Mouse (Mus musculus): ENCODE measurements around the gene Gm11568. TPM values are rescaled to one million over a fixed set of nuclear protein-coding genes. Genes with fewer than 3 reads are reported as not detected.
"Not testable (repeated sequence)": the region's sequence is repeated elsewhere in the genome, so short reads cannot be mapped to it uniquely, and the experiment has no call there.

Gm11568 gene
- polyA plus RNA-seq (2016; fragmentation: Nextera tagmentation; extraction: Ambion mirVana) = not detected in 2 replicates

DNA sequence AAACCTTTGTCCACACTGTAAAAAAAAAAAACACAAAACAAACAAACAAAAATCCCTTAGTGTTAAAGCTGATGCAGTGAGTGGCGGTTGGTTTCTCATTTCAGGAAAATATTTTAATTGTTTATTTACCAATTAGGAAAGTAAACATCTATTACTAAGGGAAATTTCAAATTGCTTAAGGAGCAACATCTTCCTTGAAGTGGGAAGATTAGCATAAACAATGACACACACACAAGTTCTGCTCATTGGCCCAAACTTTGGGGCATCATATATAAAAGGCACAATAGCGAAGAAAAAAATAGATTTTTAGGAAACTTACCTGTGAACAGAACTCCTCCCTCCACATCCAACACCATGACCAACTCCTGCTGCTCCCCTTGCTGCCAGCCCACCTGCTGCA is at the start of gene Gm11568:
Gene Gm11568, plus strand, starts transcription at position 301 of the 400 bp plus-strand sequence.
- Histone ChIP-seq H3K4me3 (no peak within 1 kb of the TSS), H3K27ac (no peak within 1 kb of the TSS), H3K27me3 (ENCODE audit: low read depth, poor library complexity, severe bottlenecking) (no peaks in the 10 kb centered on the region), H3K36me3 (no peaks in the 10 kb centered on the region), H3K9me3 (replicated peaks) (no peaks in the 10 kb centered on the region), H3K4me1 (no peaks in the 10 kb centered on the region)
- no peak for DNase-seq (ENCODE audit: low spot score)
- WGBS = 91% methylated on average over 2 of the region's 2 CpGs

DNA sequence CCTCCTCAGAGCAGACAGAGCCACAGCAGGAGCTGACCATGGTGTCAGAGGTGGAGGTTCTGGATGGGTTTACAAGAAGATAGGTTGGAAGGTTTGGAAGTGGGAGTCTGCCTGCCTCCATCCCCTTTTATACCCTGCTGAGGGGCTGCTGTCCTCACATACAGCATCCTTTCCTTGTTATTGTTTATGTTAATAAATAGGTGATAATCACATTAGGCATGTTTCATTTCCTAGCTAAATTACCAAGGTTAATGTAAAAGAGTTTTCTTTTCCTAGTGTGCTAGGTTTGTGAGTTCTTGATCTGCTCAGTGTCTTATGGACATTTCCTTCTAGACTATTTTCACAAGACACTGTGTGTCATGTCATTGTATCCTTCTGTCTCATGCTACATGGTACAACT is 47.9 kb upstream of the Gm11568 start, which contains the start of gene Krtap4-13:
Gene Krtap4-13, minus strand, starts transcription at position 101 of the 400 bp plus-strand sequence.
- not testable (repeated sequence) for H3K27ac ChIP-seq; H3K27me3 ChIP-seq (ENCODE audit: low read depth, poor library complexity, severe bottlenecking); DNase-seq (ENCODE audit: low spot score); H3K9me3 ChIP-seq (replicated peaks); H3K36me3 ChIP-seq; H3K4me3 ChIP-seq; H3K4me1 ChIP-seq

DNA sequence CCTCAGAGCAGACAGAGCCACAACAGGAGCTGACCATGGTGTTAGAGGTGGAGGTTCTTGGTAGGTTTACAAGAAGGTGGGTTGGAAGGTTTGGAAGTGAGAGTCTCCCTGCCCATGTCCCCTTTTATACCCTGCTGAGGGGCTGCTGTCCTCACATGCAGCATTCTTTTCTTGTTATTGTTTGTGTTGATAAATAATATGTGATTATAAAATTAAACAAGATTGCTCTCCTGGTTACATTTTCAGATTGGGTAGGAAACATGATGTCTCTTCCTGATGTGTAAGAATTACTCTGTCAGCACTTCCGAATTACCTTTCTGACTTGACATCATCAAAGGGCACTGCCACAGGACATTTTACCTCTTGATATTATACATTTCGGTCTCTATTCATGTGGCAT is 42.2 kb upstream of the Gm11568 start, which contains the start of gene Gm11564:
Gene Gm11564, minus strand, starts transcription at position 101 of the 400 bp plus-strand sequence.
- not testable (repeated sequence) for H3K9me3 ChIP-seq (replicated peaks); H3K4me3 ChIP-seq; H3K27me3 ChIP-seq (ENCODE audit: low read depth, poor library complexity, severe bottlenecking); DNase-seq (ENCODE audit: low spot score); H3K27ac ChIP-seq; H3K4me1 ChIP-seq; H3K36me3 ChIP-seq
- WGBS = 95% methylated on average over 2 of the region's 2 CpGs

DNA sequence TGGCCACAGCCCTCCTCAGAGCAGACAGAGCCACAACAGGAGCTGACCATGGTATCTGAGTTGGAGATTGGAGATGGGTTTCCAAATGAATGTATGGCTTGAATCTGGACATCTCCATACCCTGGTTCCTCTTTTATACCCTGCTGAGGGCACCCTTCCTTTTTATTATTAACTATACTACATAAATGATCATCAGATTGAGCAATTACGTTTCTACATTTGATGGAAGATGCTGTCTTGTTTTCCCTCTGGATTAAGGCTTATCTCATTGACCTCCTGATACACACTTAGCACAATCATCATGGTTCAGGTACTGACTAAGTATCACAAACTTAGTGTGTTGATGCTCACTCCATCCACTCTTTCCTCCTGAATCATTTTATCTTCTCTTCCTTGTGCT is 19.8 kb upstream of the Gm11568 start, which contains the start of gene 2300003K06Rik:
Gene 2300003K06Rik, minus strand, starts transcription at position 101 of the 400 bp plus-strand sequence.
- no peak within 1 kb of the TSS for H3K27ac ChIP-seq
- no peak for DNase-seq (ENCODE audit: low spot score)
- no peaks in the 10 kb centered on the region for H3K27me3 ChIP-seq (ENCODE audit: low read depth, poor library complexity, severe bottlenecking)
- no peaks in the 10 kb centered on the region for H3K36me3 ChIP-seq
- H3K4me1 ChIP-seq = peaks cover 11% of the 10 kb centered on the region
- no peak within 1 kb of the TSS for H3K4me3 ChIP-seq
- no peaks in the 10 kb centered on the region for H3K9me3 ChIP-seq (replicated peaks)
- 83% methylated on average over 1 of the region's 1 CpGs for WGBS

DNA sequence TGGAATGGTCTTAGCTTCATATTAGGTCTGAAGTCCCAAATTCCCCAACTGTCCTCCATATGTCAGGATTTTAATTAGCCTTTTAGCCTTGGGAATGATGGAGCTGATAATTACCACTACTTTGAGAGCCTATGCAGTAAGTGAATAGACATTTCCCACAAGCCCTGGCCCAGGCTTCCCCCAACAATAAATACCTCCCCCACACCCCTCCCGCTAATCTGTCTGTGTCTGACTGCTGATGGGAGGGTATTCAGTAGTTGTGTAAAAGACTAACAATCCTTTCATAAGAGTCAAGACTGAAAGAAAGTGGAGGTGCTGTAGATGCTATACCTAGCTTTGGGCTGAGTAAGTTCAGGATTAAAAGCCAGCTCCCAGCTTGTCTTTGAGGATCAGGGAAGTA is 15.5 kb upstream of the Gm11568 start:
- H3K4me3 ChIP-seq = no peak overlapping the region
- no peaks in the 10 kb centered on the region for H3K36me3 ChIP-seq
- H3K9me3 ChIP-seq (replicated peaks) = no peaks in the 10 kb centered on the region
- DNase-seq (ENCODE audit: low spot score) = no peak
- H3K4me1 ChIP-seq = peaks cover 11% of the 10 kb centered on the region
- no peaks in the 10 kb centered on the region for H3K27me3 ChIP-seq (ENCODE audit: low read depth, poor library complexity, severe bottlenecking)
- H3K27ac ChIP-seq = no peak overlapping the region
- WGBS = 45% methylated on average over 1 of the region's 1 CpGs

DNA sequence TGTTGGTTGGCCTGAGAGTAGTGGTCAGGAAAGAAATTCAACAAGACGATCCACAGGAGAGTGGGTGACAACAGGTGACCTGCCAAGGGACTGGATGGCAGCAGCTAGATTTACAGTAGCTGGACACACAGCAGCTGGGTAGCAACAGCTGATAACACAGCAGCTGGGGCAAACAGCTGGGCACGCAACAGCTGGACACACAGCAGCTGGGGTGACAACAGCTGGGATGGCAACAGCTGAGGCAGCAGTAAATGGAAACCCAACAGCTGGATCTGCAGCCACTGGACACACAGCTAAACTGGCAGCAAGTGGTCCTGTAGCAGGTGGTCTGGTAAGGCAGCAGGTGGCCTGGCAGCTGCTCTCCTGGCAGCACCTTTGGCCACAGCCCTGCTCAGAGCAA is 11.0 kb upstream of the Gm11568 start:
- H3K36me3 ChIP-seq = no peaks in the 10 kb centered on the region
- no peaks in the 10 kb centered on the region for H3K27me3 ChIP-seq (ENCODE audit: low read depth, poor library complexity, severe bottlenecking)
- DNase-seq (ENCODE audit: low spot score) = no peak
- WGBS = 94% methylated on average over 2 of the region's 2 CpGs
- no peak overlapping the region for H3K4me3 ChIP-seq
- no peak overlapping the region for H3K27ac ChIP-seq
- H3K9me3 ChIP-seq (replicated peaks) = no peaks in the 10 kb centered on the region
- peaks cover 7% of the 10 kb centered on the region; the same call in 1 of the 2 replicates for H3K4me1 ChIP-seq

DNA sequence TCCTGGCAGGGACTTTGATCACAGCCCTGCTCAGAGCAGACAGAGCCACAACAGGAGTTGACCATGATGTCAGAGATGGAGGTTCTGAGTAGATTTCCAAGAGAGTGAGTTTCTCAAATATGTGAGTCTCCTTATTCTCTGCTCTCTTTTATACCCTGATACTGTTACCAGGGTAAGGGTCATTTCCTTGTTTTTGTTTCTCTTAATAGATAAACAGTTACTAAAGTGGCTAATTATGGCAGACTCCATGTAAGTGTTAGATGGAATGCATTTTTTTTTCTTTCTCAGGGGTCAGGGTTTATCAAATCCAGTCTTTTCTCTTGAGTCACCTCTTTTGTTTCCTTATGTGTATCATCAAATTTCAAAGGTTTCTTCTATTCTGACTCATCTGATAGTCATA is 6.2 kb upstream of the Gm11568 start, which contains the start of gene Krtap4-16:
Gene Krtap4-16, minus strand, starts transcription at position 101 of the 400 bp plus-strand sequence.
- no peaks in the 10 kb centered on the region for H3K4me1 ChIP-seq
- no peaks in the 10 kb centered on the region for H3K9me3 ChIP-seq (replicated peaks)
- H3K27me3 ChIP-seq (ENCODE audit: low read depth, poor library complexity, severe bottlenecking) = no peaks in the 10 kb centered on the region
- H3K36me3 ChIP-seq = no peaks in the 10 kb centered on the region
- DNase-seq (ENCODE audit: low spot score) = no peak
- H3K27ac ChIP-seq = no peak within 1 kb of the TSS
- no peak within 1 kb of the TSS for H3K4me3 ChIP-seq

DNA sequence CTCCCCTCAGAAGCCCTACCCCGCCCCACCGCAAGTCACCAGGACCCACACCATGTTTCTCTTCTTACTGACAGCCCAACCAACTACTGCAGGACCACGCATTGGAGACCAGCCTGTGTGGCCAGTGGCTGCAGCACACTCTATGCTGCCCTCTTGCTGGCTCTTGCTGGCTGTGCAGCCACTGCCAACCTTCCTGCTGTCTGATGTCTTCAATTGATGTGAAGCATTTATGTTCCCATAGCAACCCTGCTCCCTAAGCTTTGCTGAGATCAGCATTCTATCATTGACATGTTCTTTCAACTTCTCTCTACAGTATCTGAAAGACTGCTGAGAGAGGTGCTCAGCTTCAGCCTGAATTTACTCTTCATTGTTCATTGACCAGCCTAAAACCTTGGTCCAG is 3.6 kb upstream of the Gm11568 start:
- H3K9me3 ChIP-seq (replicated peaks) = no peaks in the 10 kb centered on the region
- H3K36me3 ChIP-seq = no peaks in the 10 kb centered on the region
- no peaks in the 10 kb centered on the region for H3K27me3 ChIP-seq (ENCODE audit: low read depth, poor library complexity, severe bottlenecking)
- no peaks in the 10 kb centered on the region for H3K4me1 ChIP-seq
- DNase-seq (ENCODE audit: low spot score) = no peak
- 60% methylated on average over 3 of the region's 3 CpGs for WGBS
- no peak overlapping the region for H3K27ac ChIP-seq
- no peak overlapping the region for H3K4me3 ChIP-seq

DNA sequence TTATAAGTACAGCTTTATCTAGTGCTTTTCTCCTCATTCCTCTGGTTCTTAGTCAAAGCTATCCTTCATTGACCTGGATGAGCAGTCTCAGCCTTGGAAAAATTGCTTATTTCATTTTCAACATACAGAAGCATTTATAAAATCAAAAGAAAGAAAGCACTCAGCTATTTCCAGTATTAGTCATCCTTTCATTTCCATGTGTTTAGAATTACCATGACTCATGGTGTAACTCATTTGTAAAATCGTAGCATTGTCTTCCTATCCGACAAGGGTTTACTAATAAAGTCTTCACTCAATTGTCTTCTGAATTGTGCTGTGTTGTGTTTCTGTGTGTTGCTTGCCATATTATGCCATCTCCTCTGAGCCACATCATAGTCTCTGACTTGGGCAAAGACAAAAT is 1.0 kb downstream of the Gm11568 start:
- no peaks in the 10 kb centered on the region for H3K27me3 ChIP-seq (ENCODE audit: low read depth, poor library complexity, severe bottlenecking)
- H3K36me3 ChIP-seq = no peaks in the 10 kb centered on the region
- no peak for DNase-seq (ENCODE audit: low spot score)
- H3K27ac ChIP-seq = no peak overlapping the region
- no peaks in the 10 kb centered on the region for H3K9me3 ChIP-seq (replicated peaks)
- no peak overlapping the region for H3K4me3 ChIP-seq
- WGBS = 89% methylated on average over 2 of the region's 2 CpGs
- no peaks in the 10 kb centered on the region for H3K4me1 ChIP-seq

DNA sequence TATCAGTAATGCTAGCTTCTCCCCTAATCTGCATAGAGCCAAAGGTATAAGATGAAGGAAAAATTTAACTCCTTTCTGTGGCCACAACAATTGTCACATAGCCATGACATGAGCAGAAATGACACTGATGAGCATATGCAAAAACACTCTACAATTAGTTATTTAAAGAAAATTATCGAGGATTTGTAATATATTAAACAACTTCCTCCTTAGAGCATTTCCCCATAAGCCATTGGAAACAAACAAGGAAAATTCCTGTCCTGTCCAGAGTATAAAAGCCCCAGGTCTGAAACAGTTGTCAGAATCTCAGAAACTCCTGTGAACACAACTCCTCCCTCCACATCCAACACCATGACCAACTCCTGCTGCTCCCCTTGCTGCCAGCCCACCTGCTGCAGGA is 6.5 kb downstream of the Gm11568 start, which contains the start of gene Gm11559:
Gene Gm11559, plus strand, starts transcription at position 301 of the 400 bp plus-strand sequence.
- H3K27ac ChIP-seq; H3K9me3 ChIP-seq (replicated peaks); H3K4me3 ChIP-seq; H3K27me3 ChIP-seq (ENCODE audit: low read depth, poor library complexity, severe bottlenecking); H3K4me1 ChIP-seq; DNase-seq (ENCODE audit: low spot score); H3K36me3 ChIP-seq: not testable (repeated sequence)
- 79% methylated on average over 1 of the region's 1 CpGs for WGBS

DNA sequence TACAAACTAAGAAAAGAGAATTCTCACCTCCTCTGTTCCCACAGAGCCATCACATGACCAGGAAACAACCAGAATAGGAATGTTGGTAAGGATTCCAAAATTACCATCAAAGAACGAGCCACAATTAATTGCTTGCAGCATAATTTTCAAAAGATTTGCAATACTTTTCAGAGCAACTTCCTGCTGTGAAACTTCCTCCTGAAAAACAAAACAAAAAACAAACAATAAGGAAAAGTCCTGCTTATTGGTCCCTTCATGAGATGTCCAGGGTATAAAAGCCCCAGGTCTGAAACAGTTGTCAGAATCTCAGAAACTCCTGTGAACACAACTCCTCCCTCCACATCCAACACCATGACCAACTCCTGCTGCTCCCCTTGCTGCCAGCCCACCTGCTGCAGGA is 15.4 kb downstream of the Gm11568 start, which contains the start of gene Krtap9-1:
Gene Krtap9-1, plus strand, starts transcription at position 301 of the 400 bp plus-strand sequence.
- WGBS = 90% methylated on average over 1 of the region's 1 CpGs
- not testable (repeated sequence) for H3K9me3 ChIP-seq (replicated peaks); H3K27me3 ChIP-seq (ENCODE audit: low read depth, poor library complexity, severe bottlenecking); DNase-seq (ENCODE audit: low spot score); H3K4me1 ChIP-seq; H3K4me3 ChIP-seq; H3K27ac ChIP-seq; H3K36me3 ChIP-seq

DNA sequence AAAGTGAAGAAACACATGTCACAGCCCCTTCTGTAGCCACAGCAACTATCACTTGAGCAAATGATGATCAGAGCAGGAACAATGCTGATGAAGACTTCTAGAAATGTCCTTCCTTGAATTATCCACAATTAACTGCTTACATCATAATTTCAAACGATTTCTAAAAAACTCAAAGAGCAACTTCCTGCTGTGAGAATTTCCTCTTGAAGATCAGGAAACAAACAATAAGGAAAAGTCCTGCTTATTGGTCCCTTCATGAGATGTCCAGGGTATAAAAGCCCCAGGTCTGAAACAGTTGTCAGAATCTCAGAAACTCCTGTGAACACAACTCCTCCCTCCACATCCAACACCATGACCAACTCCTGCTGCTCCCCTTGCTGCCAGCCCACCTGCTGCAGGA is 21.2 kb downstream of the Gm11568 start, which contains the start of gene Gm11567:
Gene Gm11567, plus strand, starts transcription at position 301 of the 400 bp plus-strand sequence.
- H3K36me3 ChIP-seq, H3K27ac ChIP-seq: not testable (repeated sequence)
- 62% methylated on average over 1 of the region's 1 CpGs for WGBS

DNA sequence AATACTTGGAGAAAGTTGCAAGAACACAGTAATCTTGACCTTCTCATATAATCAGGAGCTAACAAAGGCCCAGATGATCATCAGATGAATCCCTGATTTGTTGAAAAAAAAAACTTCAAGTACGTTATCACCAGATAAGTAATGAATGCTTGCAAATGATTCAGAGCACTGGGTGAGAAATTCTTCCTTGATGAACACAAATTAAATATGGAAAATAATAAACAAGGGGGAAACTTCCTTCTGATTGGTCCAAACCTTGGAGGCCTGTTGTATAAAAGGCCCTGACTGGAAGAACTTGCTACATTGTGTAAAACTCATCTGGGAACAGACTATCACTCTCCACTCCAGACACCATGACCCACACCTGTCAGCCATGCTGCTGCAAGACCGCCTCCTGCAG is 49.9 kb downstream of the Gm11568 start, which contains the start of gene Krtap31-1:
Gene Krtap31-1, plus strand, starts transcription at position 301 of the 400 bp plus-strand sequence.
- Histone ChIP-seq H3K27me3 (ENCODE audit: low read depth, poor library complexity, severe bottlenecking) (no peaks in the 10 kb centered on the region), H3K4me3 (no peak within 1 kb of the TSS), H3K27ac (no peak within 1 kb of the TSS), H3K4me1 (no peaks in the 10 kb centered on the region), H3K9me3 (replicated peaks) (no peaks in the 10 kb centered on the region), H3K36me3 (no peaks in the 10 kb centered on the region)
- no peak for DNase-seq (ENCODE audit: low spot score)
- 87% methylated on average over 2 of the region's 2 CpGs for WGBS

More for the DNA sequence above, 21.2 kb downstream of the Gm11568 start, which contains the start of gene Gm11567:
- H3K4me3 ChIP-seq; H3K4me1 ChIP-seq; DNase-seq (ENCODE audit: low spot score); H3K9me3 ChIP-seq (replicated peaks); H3K27me3 ChIP-seq (ENCODE audit: low read depth, poor library complexity, severe bottlenecking): not testable (repeated sequence)

Measured in limb, embryonic 10.5 days (tissue).